Mouse (Mus musculus) thymus, adult 2 months (tissue): Measurements from ENCODE around the gene Phldb1.

Source experiments
- CTCF ChIP-seq: fragments of 200-500 bp; IDR thresholded peaks from 2 replicates; pipeline ENCODE4 v1.5.1; 2012; ENCODE audit warnings: mild to moderate bottlenecking, control low read depth, low read length, moderate library complexity, borderline replicate concordance; ENCODE audit not compliant: control insufficient read depth, poor library complexity, insufficient read depth; ENCODE audit errors: extremely low read depth
- POLR2A ChIP-seq: fragments of 200-500 bp; IDR thresholded peaks from 2 replicates; pipeline ENCODE4 v1.6.1; 2012; ENCODE audit warnings: mild to moderate bottlenecking, low read length, control low read depth, moderate library complexity; ENCODE audit not compliant: control insufficient read depth, poor library complexity, insufficient read depth; ENCODE audit errors: extremely low read depth

GRCm38 (mm10) chr9:44641616-44642015 lies 93.4 kb downstream of the Phldb1 start:
- TF ChIP-seq POLR2A (no peak), CTCF (no peak)
